Mouse (Mus musculus) embryonic fibroblast, embryonic 13.5 days (primary cell): ENCODE measurements at regions not wholly inside any gene's neighbourhood (a gene's known extent, or its start where the extent isn't known, plus 50 kb on each side); places are given as distances from the start of the nearest gene placed in this dataset.

Experiments
- CTCF ChIP-seq: IDR thresholded peaks from 2 replicates; pipeline ENCODE4 v1.5.1; 2011; ENCODE audit warnings: mild to moderate bottlenecking, control low read depth, low read length, moderate library complexity, borderline replicate concordance; ENCODE audit not compliant: insufficient read depth
- POLR2A ChIP-seq: IDR thresholded peaks from 2 replicates; pipeline ENCODE4 v1.6.1; 2011; ENCODE audit warnings: low read depth, mild to moderate bottlenecking, control low read depth, low read length, moderate library complexity

GRCm38 (mm10) chr13:35348283-35348682, 311.4 kb upstream of the Cdyl start:
- no peak for TF ChIP-seq CTCF
- no peak for TF ChIP-seq POLR2A
